Mouse (Mus musculus) MEL (cell line): Measurements from ENCODE around the gene Ppp2r2c. TPM values are rescaled to one million over a fixed set of nuclear protein-coding genes. Genes with fewer than 3 reads are reported as not detected.

Experiments used
- DNase-seq: peaks from one replicate; pipeline ENCODE4 v3.0.0; 2011; ENCODE audit warnings: low read depth, low spot score
- H3K27ac ChIP-seq: 2 replicates; pipeline ENCODE4 v1.5.1; 2012; ENCODE audit warnings: low read depth, mild to moderate bottlenecking, control low read depth, low read length, moderate library complexity; ENCODE audit not compliant: control insufficient read depth
- H3K27me3 ChIP-seq, 2 experiments: fragments of 150-350 bp in 1 of 2; sonication (generic) in 1 of 2; 2 replicates each; pipeline ENCODE4 v1.6.1; 2012; ENCODE audit warnings: low read length in 2 of 2, mild to moderate bottlenecking in 2 of 2, improper control_type of control experiment in 1 of 2, moderate library complexity in 1 of 2; ENCODE audit not compliant: insufficient read depth in 2 of 2, control insufficient read depth in 1 of 2
- H3K36me3 ChIP-seq, 2 experiments: 2 replicates each; pipeline ENCODE4 v1.6.1; 2012 to 2014; ENCODE audit warnings: low read length in 2 of 2, improper control_type of control experiment in 1 of 2, inconsistent platforms in 1 of 2, mild to moderate bottlenecking in 1 of 2; ENCODE audit not compliant: insufficient read depth in 2 of 2, control insufficient read depth in 1 of 2
- H3K4me1 ChIP-seq, 2 experiments: fragments of 150-350 bp in 1 of 2; sonication (generic) in 1 of 2; 2 replicates each; pipeline ENCODE4 v1.6.1; 2012; ENCODE audit warnings: low read length in 2 of 2, improper control_type of control experiment in 1 of 2, mild to moderate bottlenecking in 1 of 2; ENCODE audit not compliant: insufficient read depth in 2 of 2, control insufficient read depth in 1 of 2
- H3K4me3 ChIP-seq, 2 experiments: fragments of 150-350 bp in 1 of 2; sonication (generic) in 1 of 2; 2 replicates each; pipeline ENCODE4 v1.5.1; 2012; ENCODE audit warnings: low read depth in 2 of 2, low read length in 2 of 2, mild to moderate bottlenecking in 2 of 2, moderate library complexity in 2 of 2, control low read depth in 1 of 2, improper control_type of control experiment in 1 of 2; ENCODE audit not compliant: control insufficient read depth in 1 of 2, insufficient read depth in 1 of 2
- H3K79me2 ChIP-seq: 2 replicates; pipeline ENCODE4 v1.6.1; 2012; ENCODE audit warnings: mild to moderate bottlenecking, low read length, moderate library complexity; ENCODE audit not compliant: control insufficient read depth, poor library complexity, insufficient read depth
- H3K9ac ChIP-seq: 2 replicates; pipeline ENCODE4 v1.6.1; 2012; ENCODE audit warnings: low read depth, mild to moderate bottlenecking, control low read depth, low read length, moderate library complexity; ENCODE audit not compliant: control insufficient read depth, poor library complexity, severe bottlenecking
- H3K9me3 ChIP-seq: fragments of 150-350 bp; sonication (generic); replicated peaks from 2 replicates; pipeline ENCODE4 v1.6.1; 2012; ENCODE audit warnings: mild to moderate bottlenecking, low read length, improper control_type of control experiment, moderate library complexity; ENCODE audit not compliant: insufficient read depth
- CHD1 ChIP-seq: IDR thresholded peaks from 2 replicates; pipeline ENCODE4 v1.6.1; 2012; ENCODE audit warnings: low read depth, mild to moderate bottlenecking, inconsistent platforms, low read length, improper control_type of control experiment
- CTCF ChIP-seq, 3 experiments: IDR thresholded peaks in 2 of 3; conservative IDR thresholded peaks in 1 of 3; 2 replicates each; pipeline ENCODE4 v1.5.1; 2011 to 2012; ENCODE audit warnings: low read length in 3 of 3, low read depth in 2 of 3, mild to moderate bottlenecking in 2 of 3, improper control_type of control experiment in 1 of 3, inconsistent platforms in 1 of 3, mixed read lengths in 1 of 3, moderate library complexity in 1 of 3; ENCODE audit not compliant: control insufficient read depth in 1 of 3, insufficient read depth in 1 of 3, poor library complexity in 1 of 3, severe bottlenecking in 1 of 3
- KAT2A ChIP-seq: conservative IDR thresholded peaks from 2 replicates; pipeline ENCODE4 v1.6.1; 2012; ENCODE audit warnings: low read depth, low read length, improper control_type of control experiment, inconsistent platforms
- MEF2A ChIP-seq: IDR thresholded peaks from 2 replicates; pipeline ENCODE4 v1.6.1; 2014; ENCODE audit warnings: low read depth, mild to moderate bottlenecking, inconsistent platforms, low read length, improper control_type of control experiment; ENCODE audit not compliant: poor library complexity, insufficient replicate concordance, severe bottlenecking; ENCODE audit errors: extremely low read depth
- MYB ChIP-seq: IDR thresholded peaks from 2 replicates; pipeline ENCODE4 v1.6.1; 2011; ENCODE audit warnings: mild to moderate bottlenecking, low read depth, low read length, improper control_type of control experiment
- RAD21 ChIP-seq: IDR thresholded peaks from 2 replicates; pipeline ENCODE4 v1.6.1; 2011; ENCODE audit warnings: mild to moderate bottlenecking, low read depth, low read length, improper control_type of control experiment
- SMC3 ChIP-seq: IDR thresholded peaks from 2 replicates; pipeline ENCODE4 v1.6.1; 2011; ENCODE audit warnings: low read depth, low read length, improper control_type of control experiment
- ZC3H11A ChIP-seq: IDR thresholded peaks from 2 replicates; pipeline ENCODE4 v1.6.1; 2012; ENCODE audit warnings: low read depth, mild to moderate bottlenecking, inconsistent platforms, low read length, improper control_type of control experiment
- polyA plus RNA-seq, 2 experiments: library from polyadenylated mRNA; stranded (reverse) in 1 of 2; unstranded in 1 of 2; fragments of >175 nt in 1 of 2; fragments of >200 nt in 1 of 2; gene quantifications; 2 replicates each; pipeline versions ENCODE4 v1.2.1 to v1.2.4; 2012; ENCODE audit warnings: low replicate concordance in 2 of 2, low read depth in 1 of 2; ENCODE audit not compliant: insufficient read length in 2 of 2, insufficient read depth in 1 of 2, missing spikeins in 1 of 2
- total RNA-seq: library from RNA; depleted of rRNA; stranded (reverse); fragments of 300-350 nt; gene quantifications from 2 replicates; pipeline ENCODE4 v1.2.3, GENCODE M21; 2012

The Ppp2r2c gene
- total and polyA plus RNA-seq, 3 experiments, result not detected

GRCm38 (mm10) chr5:36950871-36951270, 82.6 kb downstream of the Ppp2r2c start:
- DNase-seq, result no peak
- Histone ChIP-seq H3K9ac (no peak overlapping the region), H3K27ac (no peak overlapping the region), H3K36me3 (no peaks in the 10 kb centered on the region), H3K4me1 (no peaks in the 10 kb centered on the region), H3K4me3 (no peak overlapping the region), H3K9me3 (no peaks in the 10 kb centered on the region), H3K79me2 (no peaks in the 10 kb centered on the region), H3K27me3 (no peaks in the 10 kb centered on the region)
- TF ChIP-seq SMC3 (no peak), MYB (no peak)

- no peak for TF ChIP-seq KAT2A
- no peak for TF ChIP-seq MEF2A
- no peak for TF ChIP-seq RAD21
- TF ChIP-seq ZC3H11A, result no peak
- TF ChIP-seq, all 39 proteins: peak for 0
Observed at GRCm38 (mm10) chr5:36952311-36952710, 84.0 kb downstream of the Ppp2r2c start.

GRCm38 (mm10) chr5:36955366-36955765, 87.1 kb downstream of the Ppp2r2c start:
- Histone ChIP-seq H3K4me1 (no peaks in the 10 kb centered on the region), H3K79me2 (no peaks in the 10 kb centered on the region), H3K27ac (no peak overlapping the region), H3K9me3 (no peaks in the 10 kb centered on the region)
- TF ChIP-seq CTCF (IDR thresholded peaks at IDR 0.05 in 2 of 3, conservative IDR thresholded peaks at IDR 0.05 in 1 of 3; ENCODE audit: control insufficient read depth in 1 of 3, insufficient read depth in 1 of 3, low read depth in 2 of 3, low read length in 3 of 3, poor library complexity in 1 of 3, severe bottlenecking in 1 of 3) (peak in 2 of 3 experiments; percentile 9 to 22; a peak in 1 of 6 replicates), CHD1 (no peak)
- TF ChIP-seq, all 39 proteins: peak for 1
- no peak for DNase-seq
- no peaks in the 10 kb centered on the region for H3K27me3 ChIP-seq
- no peaks in the 10 kb centered on the region for H3K36me3 ChIP-seq
- H3K9ac ChIP-seq, result no peak overlapping the region
- H3K4me3 ChIP-seq, result no peak overlapping the region

More at GRCm38 (mm10) chr5:36952311-36952710, 84.0 kb downstream of the Ppp2r2c start:
- Histone ChIP-seq H3K79me2 (no peaks in the 10 kb centered on the region), H3K9me3 (no peaks in the 10 kb centered on the region), H3K27ac (no peak overlapping the region), H3K4me3 (no peak overlapping the region), H3K27me3 (no peaks in the 10 kb centered on the region), H3K9ac (no peak overlapping the region), H3K36me3 (no peaks in the 10 kb centered on the region), H3K4me1 (no peaks in the 10 kb centered on the region)
- no peak for DNase-seq

GRCm38 (mm10) chr5:36958837-36959236, 90.5 kb downstream of the Ppp2r2c start:
- Histone ChIP-seq H3K9ac (no peak overlapping the region), H3K36me3 (no peaks in the 10 kb centered on the region), H3K27me3 (no peaks in the 10 kb centered on the region), H3K9me3 (no peaks in the 10 kb centered on the region), H3K4me1 (no peaks in the 10 kb centered on the region), H3K4me3 (no peak overlapping the region), H3K79me2 (no peaks in the 10 kb centered on the region), H3K27ac (no peak overlapping the region)
- DNase-seq, result peak; percentile 24
- TF ChIP-seq MEF2A, result no peak
- TF ChIP-seq CTCF (IDR thresholded peaks at IDR 0.05 in 2 of 3, conservative IDR thresholded peaks at IDR 0.05 in 1 of 3; ENCODE audit: control insufficient read depth in 1 of 3, insufficient read depth in 1 of 3, low read depth in 2 of 3, low read length in 3 of 3, poor library complexity in 1 of 3, severe bottlenecking in 1 of 3), result peak; percentile 29 to 52 (median 42)
